Mouse (Mus musculus) olfactory bulb, adult 2 months (tissue): ENCODE results near the gene Zbed5. TPM values are rescaled to one million over a fixed set of nuclear protein-coding genes. Genes with fewer than 3 reads are reported as not detected.
A peak's percentile ranks its signal among the peaks of the same experiment; 100 is the strongest.

Experiments used
- H3K27ac ChIP-seq: fragments of 200-500 bp; 2 replicates; pipeline ENCODE4 v1.5.1; 2012; ENCODE audit warnings: low read depth, low read length; ENCODE audit not compliant: insufficient read depth
- H3K4me1 ChIP-seq: fragments of 200-500 bp; 2 replicates; pipeline ENCODE4 v1.6.1; 2012; ENCODE audit warnings: low read length; ENCODE audit not compliant: control insufficient read depth, insufficient read depth
- H3K4me3 ChIP-seq: fragments of 200-500 bp; 2 replicates; pipeline ENCODE4 v1.5.1; 2012; ENCODE audit warnings: mild to moderate bottlenecking, low read depth, low read length, moderate library complexity; ENCODE audit not compliant: insufficient read depth
- CTCF ChIP-seq: fragments of 200-500 bp; IDR thresholded peaks from 2 replicates; pipeline ENCODE4 v1.5.1; 2012; ENCODE audit warnings: low read depth, mild to moderate bottlenecking, low read length, moderate library complexity; ENCODE audit not compliant: insufficient read depth
- POLR2A ChIP-seq: fragments of 200-500 bp; IDR thresholded peaks from 2 replicates; pipeline ENCODE4 v1.6.1; 2012; ENCODE audit warnings: mild to moderate bottlenecking, low read depth, low read length, moderate library complexity; ENCODE audit not compliant: insufficient read depth
- WGBS: fragments of 180-500 bp; shearing (Covaris S2); methylation state at CpG from one replicate; pipeline ENCODE4 v1.1.7; 2018; 5-methylcytosine and 5-hydroxymethylcytosine counted together
- polyA plus RNA-seq: library from polyadenylated mRNA; stranded (reverse); fragments of >200 nt; gene quantifications from 2 replicates; pipeline ENCODE4 v1.2.4, GENCODE M21; 2012; ENCODE audit warnings: low replicate concordance; ENCODE audit not compliant: missing spikeins, insufficient read depth, insufficient read length

The Zbed5 gene
- polyA plus RNA-seq: not detected in 2 replicates

DNA sequence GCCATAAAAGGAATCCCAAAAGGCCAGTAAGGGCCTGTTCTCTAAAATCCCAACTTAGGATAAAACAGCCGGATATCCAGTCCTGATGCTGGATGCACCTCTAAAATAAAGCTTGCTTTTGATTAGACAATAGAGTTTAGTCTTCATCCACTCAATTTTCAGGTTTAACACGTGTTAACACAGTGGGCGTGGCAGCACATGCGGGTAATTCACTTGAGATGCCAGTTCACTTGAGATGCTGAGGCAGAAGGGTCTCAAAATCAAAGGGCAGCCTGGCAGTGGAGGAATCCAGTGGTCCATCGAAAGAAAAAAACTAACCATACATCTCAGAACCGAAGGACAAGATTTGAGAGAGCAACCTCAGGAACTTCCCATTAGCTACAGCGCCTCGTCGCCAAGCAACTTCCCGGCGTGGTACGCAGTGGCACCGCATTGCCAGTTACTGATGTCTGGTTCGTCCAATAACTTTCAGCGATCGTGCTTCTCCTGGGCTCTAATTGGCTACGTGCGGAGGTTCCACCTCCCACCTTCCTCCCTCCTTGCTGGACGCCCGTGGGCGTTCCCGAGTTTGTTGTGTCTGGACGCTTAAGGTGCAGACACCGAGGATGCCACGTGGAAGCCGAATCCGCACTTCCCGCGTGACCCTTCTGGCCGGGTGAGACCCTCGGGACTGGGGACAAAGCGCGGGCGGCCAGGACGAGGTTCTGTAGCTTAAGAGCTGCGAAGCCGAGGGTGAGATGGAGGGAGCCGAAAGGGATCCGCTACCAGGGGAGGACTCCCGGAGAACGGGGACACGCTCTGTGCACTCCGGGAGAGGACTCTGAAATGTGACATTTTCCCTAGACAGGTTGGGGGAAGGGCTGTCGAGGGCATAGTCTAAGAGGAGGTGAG lies at the start of gene Zbed5:
Zbed5 (plus strand) TSS at position 526 of the 891 bp plus-strand sequence.
- Histone ChIP-seq H3K4me1 (no peaks in the 10 kb centered on the region), H3K4me3 (peak within 1 kb of the TSS; percentile 84), H3K27ac (no peak within 1 kb of the TSS)
- TF ChIP-seq CTCF: no peak
- peak; percentile 49; the same call in 1 of the 2 replicates for TF ChIP-seq POLR2A
- WGBS: 2% methylated on average over 44 of the region's 44 CpGs

DNA sequence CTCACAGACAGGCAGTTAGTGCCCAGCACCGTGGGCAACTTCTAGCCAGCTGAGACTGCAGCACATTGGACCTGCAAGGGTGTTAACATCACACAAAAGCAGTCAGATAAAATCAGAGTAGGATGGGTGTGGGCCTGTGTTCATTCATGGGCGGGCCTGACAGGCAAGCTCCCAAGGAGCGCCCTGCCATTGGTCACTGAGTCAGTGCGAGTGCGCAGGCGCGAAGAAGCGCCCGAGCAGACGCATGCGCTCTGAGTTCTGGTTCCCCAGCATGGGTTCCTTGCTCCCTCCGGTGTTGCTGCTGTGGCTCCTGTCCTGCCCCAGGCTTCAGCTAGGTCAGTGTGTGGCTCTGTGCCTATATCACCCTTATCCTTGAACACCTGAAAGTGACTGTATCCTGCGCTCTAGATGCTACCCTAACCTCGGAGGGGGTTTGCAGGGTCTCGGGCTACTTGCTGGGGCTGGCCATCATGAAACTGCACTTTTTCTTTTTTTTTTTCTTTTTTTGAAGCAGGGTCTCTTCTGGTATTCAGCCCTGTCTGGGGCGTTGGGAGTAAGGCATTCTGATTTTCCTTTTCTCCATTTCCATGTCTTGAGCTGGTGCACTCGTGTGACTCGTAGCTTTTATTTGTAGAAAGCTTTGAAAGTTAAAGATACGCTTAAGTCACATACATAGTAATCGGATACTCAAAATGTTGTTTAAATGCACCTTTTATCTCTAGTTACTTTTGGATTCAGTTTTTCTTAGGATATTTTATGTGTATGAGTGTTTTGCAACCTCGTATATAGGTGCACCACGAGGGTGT lies 48.6 kb upstream of the Zbed5 start, which contains the start of gene Sumf2:
Sumf2 (plus strand) TSS at position 235 of the 806 bp plus-strand sequence.
- TF ChIP-seq POLR2A: peak; percentile 84
- no peak for TF ChIP-seq CTCF
- WGBS: 6% methylated on average over 22 of the region's 22 CpGs
- Histone ChIP-seq H3K4me1 (peaks cover 2% of the 10 kb centered on the region; the same call in 1 of the 2 replicates), H3K4me3 (peak within 1 kb of the TSS; percentile 72), H3K27ac (no peak within 1 kb of the TSS)

DNA sequence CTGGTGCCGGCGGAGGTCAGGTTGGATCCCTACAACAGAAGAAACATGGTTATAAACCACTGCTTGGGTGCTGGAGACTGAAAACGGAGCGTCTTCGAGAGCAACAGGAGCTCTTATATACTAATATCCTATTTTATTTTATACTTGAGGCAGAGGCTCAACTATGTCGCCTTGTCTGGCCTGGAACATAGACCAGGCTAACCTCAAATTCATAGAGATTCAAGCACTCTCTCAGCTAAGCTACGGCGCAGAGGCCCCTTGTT lies 48.0 kb upstream of the Zbed5 start:
- no peak overlapping the region for H3K27ac ChIP-seq
- WGBS: 48% methylated on average over 8 of the region's 8 CpGs

DNA sequence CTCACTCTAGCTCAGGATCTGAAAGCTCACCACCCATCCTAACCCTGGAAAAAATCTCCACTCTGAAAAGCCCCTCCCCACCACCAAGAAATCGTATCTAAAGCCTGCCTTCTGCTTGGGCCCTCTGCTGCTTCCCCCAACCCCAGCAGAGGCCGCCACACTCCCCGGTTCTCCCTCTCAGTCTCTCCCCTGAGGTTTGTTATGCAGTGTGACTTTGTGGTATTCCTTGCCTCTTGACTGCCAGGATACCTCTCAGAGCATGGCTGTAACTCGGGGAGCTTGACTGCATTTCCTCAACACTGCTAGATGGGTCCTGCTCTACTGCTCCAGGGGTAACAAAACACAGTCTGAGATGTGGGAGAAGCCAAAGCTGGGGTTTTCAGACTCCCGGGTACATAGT lies 40.4 kb upstream of the Zbed5 start:
- H3K4me1 ChIP-seq: no peaks in the 10 kb centered on the region
- no peak overlapping the region for H3K27ac ChIP-seq
- WGBS: 50% methylated on average over 5 of the region's 5 CpGs
- TF ChIP-seq CTCF: no peak
- no peak for TF ChIP-seq POLR2A
- H3K4me3 ChIP-seq: no peak overlapping the region

More for the DNA sequence above, 48.0 kb upstream of the Zbed5 start:
- TF ChIP-seq POLR2A (no peak), CTCF (no peak)
- Histone ChIP-seq H3K4me3 (peak overlapping the region; percentile 72), H3K4me1 (peaks cover 2% of the 10 kb centered on the region; the same call in 1 of the 2 replicates)

DNA sequence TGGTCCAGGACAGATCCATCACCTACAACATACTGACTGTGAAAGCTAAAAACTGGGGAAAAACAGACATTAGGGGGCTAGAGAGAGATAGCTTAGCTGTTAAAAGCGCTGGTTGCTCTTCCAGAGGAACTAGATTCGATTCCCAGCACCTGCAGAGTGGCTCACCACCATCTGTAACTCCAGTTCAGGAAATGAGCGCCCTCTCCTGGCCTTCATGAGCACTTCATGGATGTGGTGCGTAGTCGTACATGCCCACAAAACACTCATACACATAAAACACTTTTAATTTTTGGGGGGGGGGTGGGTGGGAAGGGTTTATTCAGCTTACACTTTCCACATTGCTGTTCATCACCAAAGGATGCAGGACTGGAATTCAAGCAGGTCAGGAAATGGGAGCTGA lies 39.1 kb upstream of the Zbed5 start:
- no peak for TF ChIP-seq POLR2A

DNA sequence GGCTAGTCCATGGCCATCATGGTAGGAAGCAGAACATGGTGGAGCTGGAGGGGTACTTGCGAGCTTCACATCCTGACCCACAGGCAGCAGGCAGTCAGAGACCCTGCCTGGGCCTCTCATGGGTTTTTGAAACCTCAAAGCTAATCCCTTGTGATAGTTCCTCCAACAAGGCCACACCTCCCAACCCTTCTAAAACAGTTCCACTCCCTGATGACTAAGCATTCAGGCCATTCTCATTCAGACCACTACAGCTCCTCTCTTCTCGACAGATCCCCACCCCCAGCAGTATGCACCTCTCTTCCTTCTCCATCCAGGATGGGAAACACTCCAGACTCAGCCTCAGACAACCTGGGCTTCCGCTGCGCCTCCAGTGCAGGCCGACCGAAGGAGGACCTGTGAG lies 33.2 kb upstream of the Zbed5 start:
- no peak overlapping the region for H3K27ac ChIP-seq
- H3K4me1 ChIP-seq: peaks cover 5% of the 10 kb centered on the region
- TF ChIP-seq CTCF (no peak), POLR2A (no peak)
- WGBS: 96% methylated on average over 6 of the region's 6 CpGs
- H3K4me3 ChIP-seq: no peak overlapping the region

More for the DNA sequence above, 39.1 kb upstream of the Zbed5 start:
- WGBS: 85% methylated on average over 5 of the region's 5 CpGs
- H3K27ac ChIP-seq: no peak overlapping the region
- H3K4me1 ChIP-seq: no peaks in the 10 kb centered on the region
- no peak overlapping the region for H3K4me3 ChIP-seq

DNA sequence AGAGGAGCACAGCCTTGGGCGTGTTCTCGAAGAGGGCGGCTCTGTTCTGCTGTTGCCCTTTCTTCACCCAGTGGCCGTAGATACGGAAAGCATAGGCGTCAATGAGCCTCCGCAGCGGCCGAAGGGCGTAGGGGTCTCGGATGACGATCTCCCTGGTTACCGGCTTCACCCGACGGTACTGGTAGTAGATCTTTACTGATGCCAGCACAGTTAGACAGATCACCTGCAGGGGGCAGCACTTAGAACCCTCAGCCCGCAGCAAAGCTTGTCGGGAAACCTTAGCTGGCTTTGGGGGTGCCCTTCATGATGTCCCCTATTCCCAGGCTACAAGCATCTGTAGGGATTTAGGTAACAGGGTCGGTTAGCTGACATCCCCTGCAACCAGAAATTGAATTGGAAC lies 31.1 kb upstream of the Zbed5 start:
- H3K4me1 ChIP-seq: peaks cover 5% of the 10 kb centered on the region
- no peak overlapping the region for H3K4me3 ChIP-seq
- no peak overlapping the region for H3K27ac ChIP-seq
- no peak for TF ChIP-seq POLR2A
- TF ChIP-seq CTCF: peak; percentile 20; the same call in 1 of the 2 replicates
- WGBS: 12% methylated on average over 18 of the region's 18 CpGs

DNA sequence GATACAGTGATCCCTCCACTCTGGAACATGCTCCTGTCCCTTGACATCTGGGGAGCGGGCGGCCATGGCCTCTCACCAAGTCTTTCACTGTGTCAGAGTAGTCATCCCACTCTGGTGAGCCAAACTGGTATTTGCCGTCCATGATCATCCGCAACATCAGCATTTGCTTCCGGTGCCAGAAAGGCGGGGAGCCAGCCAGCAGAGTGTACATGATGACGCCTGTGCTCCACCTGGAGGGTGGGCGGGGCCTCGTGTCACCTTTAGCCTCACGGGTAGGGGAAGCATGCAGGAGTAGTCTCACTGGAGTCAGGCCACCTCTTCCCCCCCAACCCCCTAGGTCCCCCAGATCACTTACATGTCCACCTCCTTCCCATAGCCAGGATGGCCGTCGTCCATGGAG lies 29.7 kb upstream of the Zbed5 start:
- TF ChIP-seq POLR2A (no peak), CTCF (no peak)
- Histone ChIP-seq H3K27ac (no peak overlapping the region), H3K4me3 (no peak overlapping the region), H3K4me1 (peaks cover 5% of the 10 kb centered on the region)
- WGBS: 89% methylated on average over 12 of the region's 12 CpGs
